Mouse (Mus musculus) embryo, embryonic 10.5 days (tissue): ENCODE results near the gene Ndufaf5.
"Not testable (repeated sequence)": the region's sequence is repeated elsewhere in the genome, so short reads cannot be mapped to it uniquely, and the experiment has no call there.

Source experiments
- DNase-seq: peaks from one replicate; pipeline ENCODE4 v3.0.0-alpha.2; 2015; ENCODE audit warnings: low spot score

The Ndufaf5 gene

GRCm38 (mm10) chr2:140170127-140170802, at the start of gene Ndufaf5, which contains the start of gene Esf1:
Ndufaf5 (plus strand) TSS chr2:140170649.
Esf1 (minus strand) TSS chr2:140170564.
- peak; percentile 99 for DNase-seq

GRCm38 (mm10) chr2:140125516-140125915, 44.9 kb upstream of the Ndufaf5 start:
- peak; percentile 17 for DNase-seq

DNA sequence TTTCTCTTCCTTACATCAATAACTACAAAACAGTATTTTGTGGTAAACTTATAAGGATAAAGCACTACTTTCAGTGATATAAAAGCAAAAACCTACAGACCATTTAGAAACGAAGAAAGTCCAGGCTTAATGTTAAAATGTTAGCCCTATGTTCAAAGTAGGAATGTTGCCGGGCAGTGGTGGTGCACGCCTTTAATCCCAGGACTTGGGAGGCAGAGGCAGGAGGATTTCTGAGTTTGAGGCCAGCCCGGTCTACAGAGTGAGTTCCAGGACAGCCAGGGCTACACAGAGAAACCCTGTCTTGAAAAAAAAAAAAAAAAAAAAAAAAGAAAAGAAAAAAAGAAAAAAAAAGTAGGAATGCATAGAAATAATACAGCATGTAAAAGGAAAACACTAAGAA, 18.7 kb upstream of the Ndufaf5 start, which contains the start of gene Gm17374:
Gene Gm17374 (plus strand): TSS at position 301 of the 400 bp plus-strand sequence.
- DNase-seq: not testable (repeated sequence)

DNA sequence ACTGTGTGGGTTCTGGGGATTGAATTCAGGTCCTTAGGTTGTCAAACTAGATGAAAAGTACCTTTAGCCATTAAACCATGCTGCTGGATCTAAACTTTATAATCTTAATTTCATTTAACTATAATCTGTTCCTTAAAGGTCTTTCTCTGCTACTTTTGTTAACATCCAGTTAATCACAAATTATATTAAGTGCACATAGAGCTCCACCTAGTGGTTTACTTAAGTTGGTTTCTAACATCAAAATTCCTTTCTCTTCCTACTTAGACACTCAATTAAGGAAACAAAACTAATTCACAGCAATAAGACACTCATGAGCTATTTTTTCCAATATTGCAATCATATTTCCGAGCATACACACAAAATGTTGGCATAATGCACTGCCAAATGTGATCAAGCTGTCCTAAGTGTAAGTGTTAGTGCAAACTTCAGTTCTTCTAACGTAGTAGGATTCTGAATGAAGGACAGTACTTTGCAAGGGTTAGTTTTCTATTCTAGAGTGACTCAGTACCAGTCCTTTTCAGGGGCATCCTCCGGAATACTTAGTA, 11.2 kb upstream of the Ndufaf5 start:
- DNase-seq: peak; percentile 50

- DNase-seq: no peak
Observed at GRCm38 (mm10) chr2:140163351-140163854, 7.0 kb upstream of the Ndufaf5 start.

DNA sequence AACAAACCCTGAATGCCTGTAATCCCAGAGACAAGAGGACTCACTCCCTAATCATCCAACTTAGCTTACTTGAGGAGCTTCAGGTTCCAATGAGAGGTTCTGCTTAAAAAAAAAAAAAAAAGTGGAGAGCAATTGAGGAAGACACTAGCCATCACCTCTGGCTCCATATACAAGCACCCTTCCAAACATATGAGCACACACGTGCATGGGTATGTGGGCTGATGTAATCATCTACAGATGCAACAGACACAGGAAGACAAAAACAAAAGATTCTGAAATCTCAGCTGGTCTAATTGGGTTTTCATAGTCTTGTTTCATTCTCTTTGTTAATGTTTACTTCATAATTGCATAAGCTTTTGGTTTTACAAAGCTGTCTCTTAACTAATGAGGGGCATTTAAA, 1.4 kb upstream of the Ndufaf5 start:
- DNase-seq: no peak

DNA sequence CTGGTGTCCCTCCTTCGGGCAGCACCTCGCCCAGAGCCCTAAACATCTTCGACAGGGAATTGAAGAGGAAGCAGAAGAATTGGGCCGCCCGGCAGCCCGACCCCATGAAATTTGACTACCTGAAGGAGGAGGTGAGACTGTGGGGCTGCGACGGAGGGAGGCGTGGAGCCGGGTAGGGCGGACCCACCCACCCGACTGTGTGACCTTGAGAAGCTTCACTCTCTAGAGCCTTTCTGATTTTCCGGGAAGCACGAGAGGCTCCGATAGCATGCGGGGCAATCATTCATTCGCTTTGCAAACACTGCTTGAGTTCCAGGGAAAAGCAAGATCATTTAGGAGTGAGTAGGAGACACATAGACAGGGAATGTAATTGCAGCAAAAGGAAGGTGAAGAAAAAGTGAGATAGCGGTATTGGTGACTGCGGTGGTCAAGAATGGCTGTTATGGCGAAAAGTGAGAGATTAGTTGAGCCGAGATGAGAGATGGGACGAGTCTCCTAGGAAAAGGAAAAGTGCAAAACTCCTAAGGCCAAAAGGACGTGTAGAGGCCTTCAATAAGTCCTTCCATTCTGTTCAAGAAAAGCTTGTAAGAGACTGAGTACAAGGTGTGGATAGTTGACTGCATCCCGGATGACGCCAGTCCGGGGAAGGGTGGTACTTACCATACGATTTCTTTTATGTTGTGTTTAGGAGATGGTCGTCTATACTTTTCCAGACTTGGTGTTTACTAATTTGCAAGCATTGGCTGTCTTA, 529 bp downstream of the Ndufaf5 start:
- peak; percentile 28 for DNase-seq

GRCm38 (mm10) chr2:140185685-140186210, 15.3 kb downstream of the Ndufaf5 start:
- not testable (repeated sequence) for DNase-seq

DNA sequence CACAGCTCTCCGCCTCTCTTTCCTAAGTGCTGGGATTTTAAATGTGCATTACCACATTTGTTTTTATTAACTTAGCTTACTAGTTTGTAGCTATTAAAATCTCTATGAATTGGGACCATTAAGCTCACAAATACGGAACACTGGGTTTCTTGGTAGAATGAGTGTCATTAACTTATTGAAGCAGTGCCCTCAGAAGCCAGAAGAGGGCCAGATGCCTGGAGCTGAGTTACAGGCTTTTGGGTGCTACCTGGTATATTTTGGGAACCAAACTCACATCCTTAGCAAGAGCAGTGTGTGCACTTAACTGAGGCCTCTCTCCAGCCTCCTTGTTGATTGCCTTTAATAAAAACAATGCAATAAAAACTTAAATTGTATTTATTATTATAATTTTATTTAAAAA, 30.3 kb downstream of the Ndufaf5 start:
- DNase-seq: peak; percentile 12

DNA sequence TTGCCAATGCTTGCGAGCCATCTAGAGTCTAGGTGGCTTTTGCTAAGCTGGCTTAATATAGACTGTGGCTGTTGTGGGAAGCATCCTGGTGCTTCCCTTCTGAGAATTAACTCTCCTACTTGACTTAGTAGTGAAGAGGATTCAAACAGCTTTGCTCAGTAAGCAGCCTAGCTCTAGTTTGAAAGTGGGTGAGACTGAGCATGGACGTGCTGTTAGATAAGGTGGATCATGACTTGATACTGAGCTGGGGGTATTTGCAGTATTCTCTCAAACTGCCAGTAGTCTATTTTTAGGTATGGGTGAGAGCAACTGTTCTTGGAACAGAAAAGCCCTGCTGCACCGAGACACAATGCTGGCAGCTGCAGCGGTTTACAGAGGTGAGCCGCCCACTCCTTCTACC, 32.1 kb downstream of the Ndufaf5 start:
- DNase-seq: no peak

- no peak for DNase-seq
Observed at GRCm38 (mm10) chr2:140203756-140204155, 33.3 kb downstream of the Ndufaf5 start.

DNA sequence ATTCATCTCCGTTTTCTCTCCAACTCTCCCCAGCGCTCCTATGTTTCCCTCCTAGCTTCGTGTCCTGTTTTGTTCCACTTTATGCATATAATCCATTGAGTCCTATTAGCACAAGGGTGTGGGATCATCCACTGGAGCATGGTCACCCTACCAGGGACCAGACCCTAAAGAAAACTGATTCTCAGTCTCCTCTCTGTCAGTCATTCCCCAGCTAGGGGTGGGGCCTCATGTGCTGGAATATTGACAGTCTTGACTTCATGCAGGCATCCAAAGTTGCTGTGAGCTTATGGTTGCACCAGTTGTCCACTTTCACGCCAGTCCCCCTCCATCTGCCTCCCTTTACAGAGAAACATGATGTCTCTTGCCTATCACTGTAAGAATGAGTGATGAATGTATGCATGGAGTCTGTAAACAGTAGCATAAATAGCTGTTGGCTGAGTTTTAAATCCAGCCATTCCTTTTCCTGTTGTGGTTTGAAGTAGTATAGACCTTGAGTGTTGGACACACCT, 44.1 kb downstream of the Ndufaf5 start:
- DNase-seq: no peak

GRCm38 (mm10) chr2:140215415-140215814, 45.0 kb downstream of the Ndufaf5 start:
- DNase-seq: no peak

GRCm38 (mm10) chr2:140215965-140216364, 45.5 kb downstream of the Ndufaf5 start:
- no peak for DNase-seq

- DNase-seq: peak; percentile 12
Observed at GRCm38 (mm10) chr2:140220325-140220724, 49.9 kb downstream of the Ndufaf5 start.

- DNase-seq: no peak
Observed at GRCm38 (mm10) chr2:140230295-140230694, 59.8 kb downstream of the Ndufaf5 start.

- peak; percentile 43 for DNase-seq
Observed at GRCm38 (mm10) chr2:140237245-140237644, 66.8 kb downstream of the Ndufaf5 start.

DNA sequence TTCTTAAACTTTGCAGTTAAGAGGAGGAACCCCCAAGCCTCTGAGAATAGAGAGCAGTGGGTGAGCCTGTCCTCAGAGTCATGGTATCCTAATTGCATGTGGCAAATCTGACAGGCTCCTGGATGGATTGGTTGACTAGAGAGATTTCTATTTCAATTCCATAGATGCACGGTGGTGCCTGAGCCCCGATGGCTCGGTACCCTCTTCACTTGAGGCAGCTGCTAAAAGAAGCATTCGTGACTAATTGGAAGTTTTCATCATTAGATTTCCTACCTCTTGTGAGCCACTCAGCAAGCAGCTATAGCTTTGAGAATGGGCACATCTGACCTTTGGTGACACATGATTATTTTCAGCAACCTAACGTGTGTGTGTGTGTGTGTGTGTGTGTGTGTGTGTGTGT, 71.9 kb downstream of the Ndufaf5 start:
- no peak for DNase-seq

DNA sequence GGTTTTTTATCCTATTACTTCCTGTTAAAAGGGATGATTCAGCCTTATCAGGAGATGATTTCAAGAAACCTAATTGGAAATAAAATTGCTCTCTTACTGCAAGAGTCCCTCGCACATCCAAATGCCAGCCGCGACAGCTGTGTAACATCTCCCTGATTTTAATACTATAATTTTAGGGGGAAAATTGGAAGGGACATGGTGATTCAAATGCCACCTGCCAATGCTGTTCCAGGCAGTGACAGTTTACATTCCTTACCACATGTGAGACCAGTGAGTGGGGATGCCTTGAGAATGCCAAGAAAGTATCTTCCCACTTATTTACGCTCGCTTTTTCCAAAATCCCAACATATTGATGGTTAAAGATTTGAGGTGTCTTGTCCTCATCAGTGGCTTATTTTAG, 72.7 kb downstream of the Ndufaf5 start:
- DNase-seq: no peak
